Mouse (Mus musculus) midbrain, embryonic 14.5 days (tissue): ENCODE results near the gene Rprd1b. TPM values are rescaled to one million over a fixed set of nuclear protein-coding genes. Genes with fewer than 3 reads are reported as not detected.
A peak's percentile ranks its signal among the peaks of the same experiment; 100 is the strongest.

Source experiments
- ATAC-seq: fragments of 200-750 bp; cut with Nextera tagmentation; 2 replicates; pipeline ENCODE4 v1.8.0; 2017; ENCODE audit warnings: moderate number of reproducible peaks, moderate library complexity; ENCODE audit not compliant: low FRiP score, low TSS enrichment
- DNase-seq: peaks from one replicate; pipeline ENCODE4 v3.0.0-alpha.2; 2015
- H3K27ac ChIP-seq: fragments of 300-500 bp; sonication (generic); replicated peaks from 2 replicates; pipeline ENCODE4 v1.5.1; 2014; ENCODE audit warnings: mild to moderate bottlenecking, low read depth, low read length, moderate library complexity
- H3K27me3 ChIP-seq: fragments of 300-500 bp; sonication (generic); 2 replicates; pipeline ENCODE4 v1.6.1; 2014; ENCODE audit warnings: low read length, control low read depth, mixed read lengths; ENCODE audit not compliant: control insufficient read depth, insufficient read depth
- H3K36me3 ChIP-seq: fragments of 300-500 bp; sonication (generic); 2 replicates; pipeline ENCODE4 v1.6.1; 2014; ENCODE audit warnings: low read length, control low read depth; ENCODE audit not compliant: control insufficient read depth, insufficient read depth
- H3K4me1 ChIP-seq: fragments of 300-500 bp; sonication (generic); 2 replicates; pipeline ENCODE4 v1.6.1; 2014; ENCODE audit warnings: mild to moderate bottlenecking, antibody characterized with exemption, low read length, control low read depth; ENCODE audit not compliant: control insufficient read depth, insufficient read depth
- H3K4me2 ChIP-seq: fragments of 300-500 bp; sonication (generic); 2 replicates; pipeline ENCODE4 v1.6.1; 2014; ENCODE audit warnings: mild to moderate bottlenecking, low read length, moderate library complexity
- H3K4me3 ChIP-seq: fragments of 300-500 bp; sonication (generic); replicated peaks from 2 replicates; pipeline ENCODE4 v1.5.1; 2014; ENCODE audit warnings: low read depth, low read length
- H3K9ac ChIP-seq: fragments of 300-500 bp; sonication (generic); replicated peaks from 2 replicates; pipeline ENCODE4 v1.6.1; 2014; ENCODE audit warnings: mild to moderate bottlenecking, low read length, moderate library complexity
- H3K9me3 ChIP-seq: fragments of 300-500 bp; sonication (generic); 2 replicates; pipeline ENCODE4 v1.6.1; 2016; ENCODE audit warnings: low read length, control low read depth, mixed read lengths; ENCODE audit not compliant: control insufficient read depth
- WGBS: fragments of 180-500 bp; shearing (Covaris S2); extraction: QIAGEN DNeasy Blood & Tissue Kit; methylation state at CpG from one replicate; pipeline ENCODE4 v1.1.7; 2014; 5-methylcytosine and 5-hydroxymethylcytosine counted together
- polyA plus RNA-seq: library from polyadenylated mRNA; unstranded; fragments of >200 nt; fragmentation: Nextera tagmentation; extraction: Ambion mirVana; gene quantifications from 2 replicates; pipeline ENCODE4 v1.2.1, GENCODE M21; 2014

Gene Rprd1b
- 32.9 and 40.2 TPM in 2 replicates for polyA plus RNA-seq

- Histone ChIP-seq H3K27me3 (no peaks in the 10 kb centered on the region), H3K36me3 (0 out of 2 replicates have a peak, but pooled peaks cover 4% of the 10 kb centered on the region), H3K9ac (peak within 1 kb of the TSS; percentile 85), H3K4me2 (peak within 1 kb of the TSS; percentile 93), H3K27ac (peak within 1 kb of the TSS; percentile 88), H3K9me3 (no peaks in the 10 kb centered on the region), H3K4me1 (peaks cover 24% of the 10 kb centered on the region), H3K4me3 (peak within 1 kb of the TSS; percentile 94)
- under 1% methylated on average over 50 of the region's 52 CpGs for WGBS
- ATAC-seq (peak; percentile 94), DNase-seq (peak; percentile 98)
These were observed at the start of gene Rprd1b, which contains the start of gene Tti1 for GRCm38 (mm10) chr2:158028354-158028863. Rprd1b (plus strand) TSS chr2:158028497. Tti1 (minus strand) TSS chr2:158028433.

DNA sequence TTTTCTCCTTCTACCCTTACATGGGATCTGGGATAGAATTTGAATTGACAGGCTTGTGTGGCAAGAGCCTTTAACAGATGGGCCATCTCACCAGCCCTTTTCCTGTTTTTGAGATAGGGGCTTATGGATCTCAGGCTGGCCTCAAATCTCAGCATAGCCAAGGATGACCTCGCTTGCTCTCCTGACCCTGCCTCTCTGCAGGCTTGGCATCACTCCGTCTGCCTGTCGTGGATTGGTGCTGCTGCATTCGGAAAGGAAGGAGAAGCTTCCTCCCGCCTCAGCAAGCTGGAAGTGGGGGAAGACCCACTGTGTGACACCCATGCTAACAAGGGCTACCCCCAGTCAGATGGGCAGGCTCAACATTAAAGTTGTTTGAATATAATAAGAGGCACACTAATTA is 49.1 kb upstream of the Rprd1b start:
- Histone ChIP-seq H3K4me1 (peaks cover 14% of the 10 kb centered on the region), H3K27ac (no peak overlapping the region), H3K27me3 (no peaks in the 10 kb centered on the region), H3K36me3 (0 out of 2 replicates have a peak, but pooled peaks cover 2% of the 10 kb centered on the region), H3K9ac (no peak overlapping the region), H3K9me3 (no peaks in the 10 kb centered on the region), H3K4me2 (no peak overlapping the region), H3K4me3 (no peak overlapping the region)
- WGBS: 71% methylated on average over 5 of the region's 5 CpGs
- no peak for ATAC-seq
- DNase-seq: no peak

DNA sequence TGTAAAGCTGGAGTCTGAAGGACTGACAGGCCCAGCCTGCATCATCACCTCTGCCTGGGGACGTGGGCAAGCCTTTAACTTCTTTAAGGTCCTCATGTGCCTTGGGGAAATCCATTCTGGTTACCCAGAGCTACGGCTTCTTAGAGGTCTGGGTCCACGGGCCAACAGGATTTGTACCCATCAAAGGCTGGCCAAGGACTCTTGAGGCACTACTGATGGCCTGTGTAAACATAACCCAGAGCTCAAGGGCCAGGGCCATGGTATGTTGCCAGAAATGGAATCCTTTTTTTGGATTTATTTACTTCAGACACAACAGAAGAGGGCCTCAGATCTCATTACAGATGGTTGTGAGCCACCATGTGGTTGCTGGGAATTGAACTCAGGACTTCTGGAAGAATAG is 45.6 kb upstream of the Rprd1b start:
- 0 out of 2 replicates have a peak, but pooled peaks cover 2% of the 10 kb centered on the region for H3K36me3 ChIP-seq
- H3K27ac ChIP-seq: no peak overlapping the region
- H3K4me2 ChIP-seq: no peak overlapping the region
- no peak for ATAC-seq
- no peaks in the 10 kb centered on the region for H3K9me3 ChIP-seq
- H3K27me3 ChIP-seq: no peaks in the 10 kb centered on the region
- peaks cover 10% of the 10 kb centered on the region for H3K4me1 ChIP-seq
- H3K9ac ChIP-seq: no peak overlapping the region
- DNase-seq: no peak
- 88% methylated on average over 3 of the region's 3 CpGs for WGBS
- no peak overlapping the region for H3K4me3 ChIP-seq

- DNase-seq: no peak
- H3K4me1 ChIP-seq: peaks cover 15% of the 10 kb centered on the region
- H3K4me3 ChIP-seq: no peak overlapping the region
- no peak overlapping the region for H3K27ac ChIP-seq
- H3K27me3 ChIP-seq: no peaks in the 10 kb centered on the region
- 90% methylated on average over 4 of the region's 4 CpGs for WGBS
- no peak overlapping the region for H3K9ac ChIP-seq
- ATAC-seq: no peak
- H3K9me3 ChIP-seq: no peaks in the 10 kb centered on the region
- H3K36me3 ChIP-seq: 0 out of 2 replicates have a peak, but pooled peaks cover 2% of the 10 kb centered on the region
- H3K4me2 ChIP-seq: no peak overlapping the region
These were observed 45.0 kb upstream of the Rprd1b start for GRCm38 (mm10) chr2:157983276-157983675.

DNA sequence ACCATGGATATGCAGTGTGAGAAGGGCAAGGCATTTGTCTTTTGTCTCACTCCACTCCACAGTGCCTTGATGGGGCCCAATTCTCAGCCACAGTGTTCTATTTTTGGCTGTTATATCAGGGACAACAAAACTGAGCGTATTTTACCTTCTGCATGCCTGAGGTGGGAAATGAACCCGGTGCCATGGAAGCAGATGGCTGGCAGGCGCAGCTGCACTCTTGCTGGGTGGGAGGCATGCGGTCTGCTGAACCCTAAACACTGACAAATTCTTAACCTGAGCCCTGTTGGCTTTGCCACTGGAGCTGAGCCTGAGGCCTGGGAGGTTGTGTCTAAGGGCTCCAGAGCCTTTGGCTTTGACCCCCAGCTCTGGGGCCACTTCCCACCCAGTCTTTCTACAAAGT is 42.7 kb upstream of the Rprd1b start:
- Histone ChIP-seq H3K4me1 (peaks cover 23% of the 10 kb centered on the region), H3K4me3 (no peak overlapping the region), H3K27ac (peak overlapping the region; percentile 5; the same call in 1 of the 2 replicates), H3K36me3 (0 out of 2 replicates have a peak, but pooled peaks cover 2% of the 10 kb centered on the region), H3K9me3 (no peaks in the 10 kb centered on the region), H3K9ac (no peak overlapping the region), H3K27me3 (no peaks in the 10 kb centered on the region), H3K4me2 (no peak overlapping the region)
- DNase-seq (no peak), ATAC-seq (no peak)
- WGBS: 90% methylated on average over 4 of the region's 4 CpGs

- ATAC-seq (no peak), DNase-seq (peak; percentile 47)
- Histone ChIP-seq H3K9me3 (no peaks in the 10 kb centered on the region), H3K4me1 (peaks cover 23% of the 10 kb centered on the region), H3K4me3 (no peak overlapping the region), H3K27me3 (no peaks in the 10 kb centered on the region), H3K27ac (peak overlapping the region; percentile 70), H3K4me2 (no peak overlapping the region), H3K9ac (no peak overlapping the region), H3K36me3 (0 out of 2 replicates have a peak, but pooled peaks cover 2% of the 10 kb centered on the region)
- WGBS: 63% methylated on average over 6 of the region's 6 CpGs
These were observed 42.1 kb upstream of the Rprd1b start for GRCm38 (mm10) chr2:157986235-157986634.

DNA sequence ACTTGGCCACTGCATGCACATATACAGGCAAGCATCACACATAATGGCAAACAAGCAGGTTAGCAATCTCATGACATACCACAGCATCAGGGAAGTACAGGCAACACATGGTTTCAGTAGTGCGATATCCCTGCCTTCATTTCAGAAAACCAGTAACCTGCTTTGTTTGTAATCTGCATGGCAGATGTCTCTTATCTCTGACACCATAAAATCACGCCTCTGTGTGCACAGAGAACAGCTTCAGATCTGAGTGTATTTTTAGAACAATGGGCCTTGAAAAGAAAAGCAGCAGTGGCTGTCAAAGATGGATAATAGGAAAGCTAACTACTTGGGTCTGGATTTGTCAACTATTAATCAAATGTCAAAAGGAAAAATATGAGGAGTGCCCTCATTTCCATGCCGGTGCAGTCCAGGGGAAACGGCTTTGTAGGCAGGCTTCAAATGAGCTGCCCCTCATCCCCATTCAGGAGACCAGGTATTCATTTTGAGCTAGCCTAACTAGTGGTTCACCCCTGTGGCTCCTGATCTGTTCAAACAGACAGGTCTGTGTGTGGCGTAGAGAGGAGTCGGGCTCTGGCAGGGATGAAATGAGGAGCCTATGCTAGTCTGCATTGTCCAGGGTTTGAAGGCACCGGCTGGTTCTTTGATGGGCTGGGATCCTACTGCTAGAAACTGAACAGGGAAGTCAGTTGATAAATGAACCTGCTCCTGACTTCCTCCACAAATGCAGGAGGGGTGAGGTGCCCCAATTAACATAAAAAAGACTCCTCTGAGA is 39.7 kb upstream of the Rprd1b start:
- peak; percentile 31 for DNase-seq
- 52% methylated on average over 7 of the region's 7 CpGs for WGBS
- Histone ChIP-seq H3K9ac (0 out of 2 replicates have a peak overlapping the region, but pooled peaks have one; percentile 1), H3K4me1 (peaks cover 23% of the 10 kb centered on the region), H3K9me3 (no peaks in the 10 kb centered on the region), H3K36me3 (peaks cover 19% of the 10 kb centered on the region), H3K4me3 (no peak overlapping the region), H3K4me2 (no peak overlapping the region), H3K27ac (peak overlapping the region; percentile 65), H3K27me3 (no peaks in the 10 kb centered on the region)
- no peak for ATAC-seq

GRCm38 (mm10) chr2:157989946-157990345 is 38.4 kb upstream of the Rprd1b start:
- ATAC-seq: no peak
- DNase-seq: peak; percentile 55
- Histone ChIP-seq H3K4me1 (peaks cover 23% of the 10 kb centered on the region), H3K9ac (no peak overlapping the region), H3K36me3 (peaks cover 26% of the 10 kb centered on the region), H3K27me3 (no peaks in the 10 kb centered on the region), H3K4me2 (no peak overlapping the region), H3K27ac (no peak overlapping the region), H3K9me3 (no peaks in the 10 kb centered on the region), H3K4me3 (no peak overlapping the region)
- WGBS: 87% methylated on average over 2 of the region's 2 CpGs
